Mouse (Mus musculus) heart, adult 8-10 months (tissue): ENCODE results near the gene Stard3nl. TPM values are rescaled to one million over a fixed set of nuclear protein-coding genes. Genes with fewer than 3 reads are reported as not detected.
A peak's percentile ranks its signal among the peaks of the same experiment; 100 is the strongest.

Experiments
- DNase-seq: peaks from one replicate; pipeline ENCODE4 v3.0.0; 2022; ENCODE audit warnings: low spot score
- total RNA-seq, 4 experiments: library from RNA; stranded (reverse); gene quantifications; 2 replicates each; pipeline ENCODE4 v1.2.4; 2022

Stard3nl gene
- 10 to 100 TPM; 13.4 to 18.3 (median 15.2) TPM for total RNA-seq

GRCm38 (mm10) chr13:19395688-19396354 lies at the start of gene Stard3nl:
Gene Stard3nl (minus strand): TSS chr13:19395795.
- DNase-seq = peak; percentile 99

GRCm38 (mm10) chr13:19438040-19438439 lies 42.4 kb upstream of the Stard3nl start:
- no peak for DNase-seq

GRCm38 (mm10) chr13:19429812-19430370 lies 34.3 kb upstream of the Stard3nl start:
- DNase-seq = no peak

- no peak for DNase-seq
These were observed 32.5 kb upstream of the Stard3nl start for GRCm38 (mm10) chr13:19428076-19428475.

- no peak for DNase-seq
These were observed 29.0 kb upstream of the Stard3nl start for GRCm38 (mm10) chr13:19424563-19424962.

- DNase-seq = no peak
These were observed 26.9 kb upstream of the Stard3nl start for GRCm38 (mm10) chr13:19422521-19422920.

- DNase-seq = no peak
These were observed 22.4 kb upstream of the Stard3nl start for GRCm38 (mm10) chr13:19417885-19418521.

- DNase-seq = no peak
These were observed 20.4 kb upstream of the Stard3nl start for GRCm38 (mm10) chr13:19415894-19416531.

- DNase-seq = no peak
These were observed 19.7 kb upstream of the Stard3nl start for GRCm38 (mm10) chr13:19415337-19415736.

- DNase-seq = no peak
These were observed 16.8 kb upstream of the Stard3nl start for GRCm38 (mm10) chr13:19412334-19412939.

GRCm38 (mm10) chr13:19411886-19412285 lies 16.3 kb upstream of the Stard3nl start:
- no peak for DNase-seq

GRCm38 (mm10) chr13:19410694-19411093 lies 15.1 kb upstream of the Stard3nl start:
- DNase-seq = no peak

- DNase-seq = no peak
These were observed 12.4 kb upstream of the Stard3nl start for GRCm38 (mm10) chr13:19407953-19408352.

- DNase-seq = no peak
These were observed 9.0 kb upstream of the Stard3nl start for GRCm38 (mm10) chr13:19404623-19405022.

GRCm38 (mm10) chr13:19394798-19395687 lies 552 bp downstream of the Stard3nl start:
- no peak for DNase-seq

GRCm38 (mm10) chr13:19394171-19394570 lies 1.4 kb downstream of the Stard3nl start:
- peak; percentile 21 for DNase-seq

GRCm38 (mm10) chr13:19393731-19394130 lies 1.9 kb downstream of the Stard3nl start:
- no peak for DNase-seq

- no peak for DNase-seq
These were observed 4.0 kb downstream of the Stard3nl start for GRCm38 (mm10) chr13:19391608-19392007.

- DNase-seq = no peak
These were observed 5.3 kb downstream of the Stard3nl start for GRCm38 (mm10) chr13:19390296-19390695.

GRCm38 (mm10) chr13:19389896-19390295 lies 5.7 kb downstream of the Stard3nl start:
- no peak for DNase-seq

- no peak for DNase-seq
These were observed 6.2 kb downstream of the Stard3nl start for GRCm38 (mm10) chr13:19389434-19389833.
